Mouse (Mus musculus) forebrain, embryonic 13.5 days (tissue): ENCODE measurements around the gene Chrnb2. TPM values are rescaled to one million over a fixed set of nuclear protein-coding genes. Genes with fewer than 3 reads are reported as not detected.

Experiments used
- ATAC-seq: fragments of 200-750 bp; cut with Nextera tagmentation; 2 replicates; pipeline ENCODE4 v1.8.0; 2017
- H3K27ac ChIP-seq: fragments of 300-500 bp; sonication (generic); 2 replicates; pipeline ENCODE4 v1.5.1; 2015; ENCODE audit warnings: inconsistent platforms, mild to moderate bottlenecking, moderate library complexity
- H3K27me3 ChIP-seq: fragments of 300-500 bp; sonication (generic); 2 replicates; pipeline ENCODE4 v1.6.1; 2015; ENCODE audit warnings: mild to moderate bottlenecking, inconsistent platforms
- H3K36me3 ChIP-seq: fragments of 300-500 bp; sonication (generic); 2 replicates; pipeline ENCODE4 v1.6.1; 2015; ENCODE audit warnings: mild to moderate bottlenecking, inconsistent platforms; ENCODE audit not compliant: poor library complexity, severe bottlenecking
- H3K4me1 ChIP-seq: fragments of 300-500 bp; sonication (generic); 2 replicates; pipeline ENCODE4 v1.6.1; 2015; ENCODE audit warnings: inconsistent platforms
- H3K4me2 ChIP-seq: fragments of 300-500 bp; sonication (generic); 2 replicates; pipeline ENCODE4 v1.6.1; 2015; ENCODE audit warnings: inconsistent platforms, mild to moderate bottlenecking, moderate library complexity
- H3K4me3 ChIP-seq: fragments of 300-500 bp; sonication (generic); 2 replicates; pipeline ENCODE4 v1.5.1; 2015; ENCODE audit warnings: mild to moderate bottlenecking, inconsistent platforms
- H3K9ac ChIP-seq: fragments of 300-500 bp; sonication (generic); 2 replicates; pipeline ENCODE4 v1.6.1; 2015; ENCODE audit warnings: mild to moderate bottlenecking, inconsistent platforms
- H3K9me3 ChIP-seq: fragments of 300-500 bp; sonication (generic); replicated peaks from 2 replicates; pipeline ENCODE4 v1.6.1; 2016; ENCODE audit warnings: inconsistent platforms
- WGBS: fragments of 180-500 bp; shearing (Covaris S2); methylation state at CpG from one replicate; pipeline ENCODE4 v1.1.7; 2015; 5-methylcytosine and 5-hydroxymethylcytosine counted together
- polyA plus RNA-seq: library from polyadenylated mRNA; unstranded; fragments of >200 nt; fragmentation: Nextera tagmentation; extraction: Ambion mirVana; gene quantifications from 2 replicates; pipeline ENCODE4 v1.2.1, GENCODE M21; 2015

Chrnb2 gene
- 18.6 and 20.6 TPM in 2 replicates for polyA plus RNA-seq

GRCm38 (mm10) chr3:89764119-89764724, at the start of gene Chrnb2:
Gene Chrnb2 (minus strand): TSS chr3:89764632.
- Histone ChIP-seq H3K9me3 (no peaks in the 10 kb centered on the region), H3K9ac (peak within 1 kb of the TSS; percentile 81), H3K27ac (peak within 1 kb of the TSS; percentile 74), H3K4me2 (peak within 1 kb of the TSS; percentile 68), H3K27me3 (no peaks in the 10 kb centered on the region), H3K4me1 (peaks cover 42% of the 10 kb centered on the region), H3K36me3 (peaks cover 41% of the 10 kb centered on the region), H3K4me3 (peak within 1 kb of the TSS; percentile 68)
- ATAC-seq, result peak; percentile 75
- WGBS, result under 1% methylated on average over 36 of the region's 36 CpGs

- Histone ChIP-seq H3K9ac (no peak overlapping the region), H3K4me1 (no peaks in the 10 kb centered on the region), H3K36me3 (no peaks in the 10 kb centered on the region), H3K4me2 (no peak overlapping the region), H3K9me3 (no peaks in the 10 kb centered on the region), H3K27me3 (no peaks in the 10 kb centered on the region), H3K4me3 (no peak overlapping the region), H3K27ac (no peak overlapping the region)
- no peak for ATAC-seq
- 81% methylated on average over 7 of the region's 7 CpGs for WGBS
These were observed 49.6 kb upstream of the Chrnb2 start for GRCm38 (mm10) chr3:89814051-89814450.

DNA sequence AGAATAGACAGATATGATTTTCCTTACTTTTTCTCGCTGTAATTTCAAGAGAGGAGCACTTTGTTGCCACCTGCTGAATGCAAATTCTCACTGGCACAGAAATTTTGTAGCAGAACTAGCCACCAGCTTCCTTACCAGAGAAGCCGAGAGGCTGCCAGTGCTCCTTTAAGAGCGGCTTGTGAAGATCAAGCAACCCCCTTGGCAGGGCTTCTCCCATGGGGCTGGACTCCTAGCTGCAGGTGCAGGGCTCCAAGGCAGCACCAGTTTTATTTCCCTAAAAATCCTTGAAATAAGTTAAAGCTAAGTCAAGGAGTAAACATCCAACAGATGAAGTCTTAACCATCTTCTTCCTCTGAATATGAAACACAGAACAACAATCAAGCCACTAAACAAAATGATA, 47.7 kb upstream of the Chrnb2 start:
- Histone ChIP-seq H3K4me2 (no peak overlapping the region), H3K27me3 (no peaks in the 10 kb centered on the region), H3K4me1 (no peaks in the 10 kb centered on the region), H3K9ac (no peak overlapping the region), H3K36me3 (no peaks in the 10 kb centered on the region), H3K9me3 (no peaks in the 10 kb centered on the region), H3K27ac (no peak overlapping the region), H3K4me3 (no peak overlapping the region)
- ATAC-seq, result no peak
- WGBS, result 74% methylated on average over 3 of the region's 3 CpGs

GRCm38 (mm10) chr3:89810841-89811240, 46.4 kb upstream of the Chrnb2 start:
- Histone ChIP-seq H3K4me1 (no peaks in the 10 kb centered on the region), H3K9me3 (no peaks in the 10 kb centered on the region), H3K4me3 (no peak overlapping the region), H3K27me3 (no peaks in the 10 kb centered on the region), H3K27ac (no peak overlapping the region), H3K4me2 (no peak overlapping the region), H3K36me3 (no peaks in the 10 kb centered on the region), H3K9ac (no peak overlapping the region)
- no peak for ATAC-seq

DNA sequence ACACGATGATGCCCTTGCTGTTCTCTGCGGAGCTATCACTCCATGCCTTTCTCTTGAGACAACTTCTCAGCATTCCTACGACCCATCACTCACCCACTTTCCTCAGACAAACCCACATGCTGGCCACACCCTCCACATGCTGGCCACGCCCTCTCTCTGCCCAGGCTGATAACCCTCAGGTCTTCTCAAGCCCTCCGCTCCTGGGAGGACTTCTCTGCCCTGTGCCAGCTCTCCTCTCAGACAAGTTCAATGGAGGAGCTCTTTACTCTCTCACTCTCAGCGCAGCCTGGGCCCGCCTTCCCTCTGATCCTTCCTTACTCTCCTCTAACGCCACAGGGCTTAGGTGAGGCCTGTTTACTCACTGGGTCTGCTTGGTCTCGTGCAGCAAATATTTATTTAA, 44.2 kb upstream of the Chrnb2 start:
- Histone ChIP-seq H3K27me3 (no peaks in the 10 kb centered on the region), H3K4me3 (no peak overlapping the region), H3K4me1 (no peaks in the 10 kb centered on the region), H3K9me3 (peaks cover 4% of the 10 kb centered on the region; the same call in 1 of the 2 replicates), H3K4me2 (no peak overlapping the region), H3K9ac (no peak overlapping the region), H3K36me3 (no peaks in the 10 kb centered on the region), H3K27ac (no peak overlapping the region)
- ATAC-seq, result no peak
- 64% methylated on average over 9 of the region's 9 CpGs for WGBS

GRCm38 (mm10) chr3:89807881-89808280, 43.4 kb upstream of the Chrnb2 start:
- no peak for ATAC-seq
- Histone ChIP-seq H3K27ac (no peak overlapping the region), H3K9ac (no peak overlapping the region), H3K27me3 (no peaks in the 10 kb centered on the region), H3K36me3 (no peaks in the 10 kb centered on the region), H3K4me1 (no peaks in the 10 kb centered on the region), H3K9me3 (peaks cover 4% of the 10 kb centered on the region; the same call in 1 of the 2 replicates), H3K4me3 (no peak overlapping the region), H3K4me2 (no peak overlapping the region)
- 80% methylated on average over 5 of the region's 5 CpGs for whole genome bisulfite sequencing

- H3K27me3 ChIP-seq, result no peaks in the 10 kb centered on the region
- 92% methylated on average over 3 of the region's 3 CpGs for WGBS
- ATAC-seq, result no peak
These were observed 42.7 kb upstream of the Chrnb2 start for GRCm38 (mm10) chr3:89807171-89807570.

GRCm38 (mm10) chr3:89806751-89807150, 42.3 kb upstream of the Chrnb2 start:
- H3K4me1 ChIP-seq, result no peaks in the 10 kb centered on the region
- no peak overlapping the region for H3K4me2 ChIP-seq
- H3K27me3 ChIP-seq, result no peaks in the 10 kb centered on the region
- no peak overlapping the region for H3K27ac ChIP-seq
- WGBS, result 96% methylated on average over 2 of the region's 2 CpGs
- H3K9me3 ChIP-seq, result peaks cover 4% of the 10 kb centered on the region; the same call in 1 of the 2 replicates
- no peak for ATAC-seq
- no peak overlapping the region for H3K9ac ChIP-seq
- no peak overlapping the region for H3K4me3 ChIP-seq
- no peaks in the 10 kb centered on the region for H3K36me3 ChIP-seq

More at GRCm38 (mm10) chr3:89807171-89807570, 42.7 kb upstream of the Chrnb2 start:
- H3K9me3 ChIP-seq, result peaks cover 4% of the 10 kb centered on the region; the same call in 1 of the 2 replicates
- no peak overlapping the region for H3K4me3 ChIP-seq
- H3K36me3 ChIP-seq, result no peaks in the 10 kb centered on the region
- no peak overlapping the region for H3K27ac ChIP-seq
- no peak overlapping the region for H3K9ac ChIP-seq
- no peaks in the 10 kb centered on the region for H3K4me1 ChIP-seq
- no peak overlapping the region for H3K4me2 ChIP-seq

DNA sequence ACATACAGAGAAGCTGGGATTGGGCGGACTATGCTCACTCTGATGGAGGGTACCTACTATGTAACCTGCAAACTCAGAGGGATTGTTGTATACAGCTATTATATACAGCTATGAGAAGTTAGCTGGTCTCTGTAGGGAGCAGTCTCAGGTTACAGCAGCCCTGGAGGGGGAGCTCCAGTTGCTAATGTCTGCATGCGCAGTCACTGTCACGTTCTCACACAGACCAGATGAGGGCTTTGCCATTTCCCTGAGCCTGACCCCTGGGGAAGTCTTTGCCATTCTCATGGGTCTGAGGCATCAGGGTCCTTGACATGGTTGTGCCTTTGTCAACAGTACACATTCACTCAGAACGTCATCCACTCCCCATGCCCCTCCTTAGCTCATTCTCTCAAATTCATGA, 40.7 kb upstream of the Chrnb2 start:
- Histone ChIP-seq H3K9ac (no peak overlapping the region), H3K27ac (no peak overlapping the region), H3K36me3 (no peaks in the 10 kb centered on the region), H3K4me2 (no peak overlapping the region), H3K9me3 (peaks cover 4% of the 10 kb centered on the region; the same call in 1 of the 2 replicates), H3K4me1 (no peaks in the 10 kb centered on the region), H3K27me3 (no peaks in the 10 kb centered on the region), H3K4me3 (no peak overlapping the region)
- 71% methylated on average over 4 of the region's 4 CpGs for WGBS
- ATAC-seq, result no peak

GRCm38 (mm10) chr3:89802876-89803275, 38.4 kb upstream of the Chrnb2 start:
- Histone ChIP-seq H3K27me3 (no peaks in the 10 kb centered on the region), H3K4me3 (no peak overlapping the region), H3K4me2 (no peak overlapping the region), H3K4me1 (peaks cover 4% of the 10 kb centered on the region; the same call in 1 of the 2 replicates), H3K36me3 (no peaks in the 10 kb centered on the region), H3K9ac (no peak overlapping the region), H3K9me3 (peaks cover 4% of the 10 kb centered on the region; the same call in 1 of the 2 replicates), H3K27ac (no peak overlapping the region)
- ATAC-seq, result no peak
- WGBS, result 68% methylated on average over 15 of the region's 15 CpGs

- Histone ChIP-seq H3K27ac (no peak overlapping the region), H3K9me3 (peaks cover 4% of the 10 kb centered on the region; the same call in 1 of the 2 replicates), H3K36me3 (no peaks in the 10 kb centered on the region), H3K4me1 (peaks cover 4% of the 10 kb centered on the region; the same call in 1 of the 2 replicates), H3K4me3 (no peak overlapping the region), H3K9ac (no peak overlapping the region), H3K27me3 (no peaks in the 10 kb centered on the region), H3K4me2 (no peak overlapping the region)
- WGBS, result 53% methylated on average over 3 of the region's 3 CpGs
- ATAC-seq, result no peak
These were observed 37.0 kb upstream of the Chrnb2 start for GRCm38 (mm10) chr3:89801507-89801847.

DNA sequence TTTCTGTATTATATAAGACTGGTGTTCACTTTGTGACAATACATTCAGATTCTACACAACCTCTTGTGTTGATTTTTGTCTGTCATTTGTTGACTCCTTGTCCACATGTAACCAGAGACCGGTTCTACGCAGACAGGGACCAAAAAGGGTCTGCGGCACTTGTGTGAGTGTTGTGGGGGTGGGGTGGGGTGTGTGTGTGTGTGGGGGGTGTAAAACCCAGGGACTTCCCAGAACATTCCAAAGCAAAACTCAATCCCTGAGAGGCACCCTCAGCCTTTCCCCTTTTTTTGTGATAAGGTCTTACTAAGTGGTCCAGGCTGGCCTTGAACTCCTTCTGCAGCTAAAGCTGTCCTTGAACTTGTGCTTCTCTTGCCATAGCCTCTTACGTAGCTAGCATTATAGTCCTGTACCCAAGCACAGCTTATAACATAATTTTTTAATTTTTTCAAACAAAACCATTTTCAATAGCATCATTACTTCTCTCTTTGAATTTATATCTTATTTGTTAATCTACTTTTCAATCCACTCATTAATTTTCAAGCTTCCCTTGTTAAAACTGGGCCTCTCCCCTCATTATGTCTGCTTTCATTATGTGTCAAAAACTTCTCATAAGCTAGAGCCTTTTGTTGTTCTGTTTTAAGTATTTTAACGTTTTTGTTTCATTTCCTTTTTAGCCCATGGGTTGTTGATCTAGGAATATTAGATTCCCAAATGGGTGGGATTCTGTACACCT, 36.5 kb upstream of the Chrnb2 start:
- no peak overlapping the region for H3K9ac ChIP-seq
- no peak for ATAC-seq
- WGBS, result 71% methylated on average over 5 of the region's 5 CpGs

More for the DNA sequence above, 36.5 kb upstream of the Chrnb2 start:
- no peak overlapping the region for H3K4me3 ChIP-seq
- peaks cover 4% of the 10 kb centered on the region; the same call in 1 of the 2 replicates for H3K4me1 ChIP-seq
- H3K9me3 ChIP-seq, result peaks cover 4% of the 10 kb centered on the region; the same call in 1 of the 2 replicates
- no peaks in the 10 kb centered on the region for H3K36me3 ChIP-seq
- no peak overlapping the region for H3K27ac ChIP-seq
- H3K4me2 ChIP-seq, result no peak overlapping the region
- no peaks in the 10 kb centered on the region for H3K27me3 ChIP-seq
